In the genomic region with DNA sequence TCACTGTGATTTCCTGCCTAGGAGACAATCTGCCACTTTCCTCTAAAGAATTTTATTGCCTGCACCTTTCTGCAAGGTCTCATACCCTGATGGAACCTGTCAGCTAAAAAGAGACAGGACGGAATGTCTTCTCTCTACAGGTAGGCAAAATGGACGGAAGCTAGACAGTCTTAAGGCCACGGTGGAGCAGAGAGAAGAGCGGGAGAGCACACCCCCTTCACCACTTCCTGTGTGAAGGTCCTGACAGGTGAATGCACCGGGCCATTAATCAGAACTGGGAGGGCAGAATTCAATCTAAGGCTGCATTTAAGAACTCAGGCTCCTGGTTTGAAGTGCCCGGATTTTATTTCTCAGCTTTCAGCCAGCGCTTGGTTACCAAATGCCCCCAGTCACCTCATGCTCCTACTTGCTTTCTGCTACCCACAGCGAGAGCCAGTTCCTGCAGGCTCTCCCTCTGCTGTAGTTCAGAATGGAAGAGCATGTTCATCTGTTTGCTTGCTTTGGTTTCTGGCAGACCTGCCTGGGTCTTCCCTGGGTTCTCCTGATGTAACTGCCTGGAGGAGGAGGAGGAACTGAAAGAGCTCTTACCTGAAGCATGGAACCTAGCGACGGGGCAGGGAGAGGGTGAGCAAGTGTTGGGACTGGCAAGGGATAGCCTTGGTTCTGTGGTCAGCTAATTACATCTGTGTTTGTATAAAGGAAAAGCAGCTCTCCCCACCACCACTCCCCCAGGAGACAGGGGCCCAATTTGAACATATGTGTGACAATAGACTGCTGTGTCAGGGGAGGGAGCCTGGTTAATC, we compare ENCODE assay signal across 13 mouse cellular contexts.
DNase-seq lines count a peak whose midpoint lies in the region; ATAC-seq and TF ChIP-seq lines count a peak whose summit lies in the region.
"Had no signal": no experiment of that assay in that cellular context is flagged by ENCODE, and none has a peak within 500 bp of the region (broad histone marks: within the 10 kb centered on the region; RNA-seq: fewer than 3 reads in every experiment).

No protein-coding gene starts in this region.

- peak; percentile 44; the same call in 1 of the 2 replicates for ATAC-seq in kidney, embryonic 14.5 days (ENCODE audit: low FRiP score, low TSS enrichment)
- ATAC-seq in hindbrain, postnatal 0 days, result 0 out of 2 replicates have a peak, but pooled peaks have one; percentile 27
- ATAC-seq: Patski had no signal

- no peak for DNase-seq in kidney, postnatal 10 days
- peak; percentile 31 for DNase-seq in thymus, postnatal 0 days (ENCODE audit: low spot score)
- no peak for DNase-seq in thymus, postnatal 4 days
- no peak for DNase-seq in hindbrain, postnatal 0 days (ENCODE audit: low spot score)
- no peak for DNase-seq in layer of hippocampus, adult 18-20 months (ENCODE audit: low spot score in 2 of 2)
- no peak for DNase-seq in lung, postnatal 4 days
- no peak for DNase-seq in liver
- DNase-seq: adrenal gland, postnatal 10 days; lung, postnatal 10 days; right cerebral cortex, postnatal 14 days had no signal

- H3K27me3 ChIP-seq in kidney, embryonic 14.5 days (ENCODE audit: control insufficient read depth, insufficient read depth, low read length), result no peaks in the 10 kb centered on the region
- H3K27me3 ChIP-seq in hindbrain, postnatal 0 days (ENCODE audit: insufficient read depth, low read length), result no peaks in the 10 kb centered on the region
- H3K27me3 ChIP-seq: limb, embryonic 13.5 days; Patski had no signal

- peaks cover 27% of the 10 kb centered on the region for H3K4me1 ChIP-seq in kidney, embryonic 14.5 days (ENCODE audit: control insufficient read depth, insufficient read depth, low read length)
- peaks cover 7% of the 10 kb centered on the region; the same call in 1 of the 2 replicates for H3K4me1 ChIP-seq in hindbrain, postnatal 0 days (ENCODE audit: insufficient read depth, low read length)

- no peak for TF ChIP-seq CTCF in hindbrain, postnatal 0 days (IDR thresholded peaks at IDR 0.05; ENCODE audit: low read depth)

- 0 out of 2 replicates have a peak overlapping the region, but pooled peaks have one; percentile 0 for H3K4me2 ChIP-seq in kidney, embryonic 14.5 days (replicated peaks; ENCODE audit: low read depth, low read length)
- H3K4me2 ChIP-seq in hindbrain, postnatal 0 days (ENCODE audit: low read depth, low read length), result no peak overlapping the region
- H3K4me2 ChIP-seq: limb, embryonic 13.5 days had no signal

- H3K9ac ChIP-seq in kidney, embryonic 14.5 days (ENCODE audit: low read depth, low read length), result no peak overlapping the region
- no peak overlapping the region for H3K9ac ChIP-seq in hindbrain, postnatal 0 days (replicated peaks; ENCODE audit: low read length)
- H3K9ac ChIP-seq: limb, embryonic 13.5 days had no signal

- H3K36me3 ChIP-seq in kidney, embryonic 14.5 days (ENCODE audit: control insufficient read depth, insufficient read depth, low read length), result no peaks in the 10 kb centered on the region
- no peaks in the 10 kb centered on the region for H3K36me3 ChIP-seq in hindbrain, postnatal 0 days (ENCODE audit: insufficient read depth, low read length)
- H3K36me3 ChIP-seq: limb, embryonic 13.5 days had no signal

- peak overlapping the region; percentile 80; the same call in 1 of the 2 replicates for H3K27ac ChIP-seq in kidney, embryonic 14.5 days (ENCODE audit: low read depth, low read length)
- H3K27ac ChIP-seq in hindbrain, postnatal 0 days, result 0 out of 2 replicates have a peak overlapping the region, but pooled peaks have one; percentile 32
- H3K27ac ChIP-seq: limb, embryonic 13.5 days had no signal

- H3K9me3 ChIP-seq in kidney, embryonic 14.5 days (ENCODE audit: control insufficient read depth, low read length), result no peaks in the 10 kb centered on the region
- no peaks in the 10 kb centered on the region for H3K9me3 ChIP-seq in hindbrain, postnatal 0 days (ENCODE audit: low read length)
- H3K9me3 ChIP-seq: limb, embryonic 13.5 days had no signal

- H3K4me3 ChIP-seq in kidney, embryonic 14.5 days (ENCODE audit: low read length), result no peak overlapping the region
- no peak overlapping the region for H3K4me3 ChIP-seq in hindbrain, postnatal 0 days (ENCODE audit: low read length)
- H3K4me3 ChIP-seq: limb, embryonic 13.5 days had no signal

- 26% methylated on average over 10 of the region's 10 CpGs for WGBS in kidney, embryonic 14.5 days
- WGBS in hindbrain, postnatal 0 days, result 63% methylated on average over 10 of the region's 10 CpGs
